Mouse (Mus musculus): ENCODE data around the gene Cd68. TPM values are rescaled to one million over a fixed set of nuclear protein-coding genes. Genes with fewer than 3 reads are reported as not detected.

The Cd68 gene
- polyA plus RNA-seq, 1 experiment from 2014 or later = 43.6 TPM

DNA sequence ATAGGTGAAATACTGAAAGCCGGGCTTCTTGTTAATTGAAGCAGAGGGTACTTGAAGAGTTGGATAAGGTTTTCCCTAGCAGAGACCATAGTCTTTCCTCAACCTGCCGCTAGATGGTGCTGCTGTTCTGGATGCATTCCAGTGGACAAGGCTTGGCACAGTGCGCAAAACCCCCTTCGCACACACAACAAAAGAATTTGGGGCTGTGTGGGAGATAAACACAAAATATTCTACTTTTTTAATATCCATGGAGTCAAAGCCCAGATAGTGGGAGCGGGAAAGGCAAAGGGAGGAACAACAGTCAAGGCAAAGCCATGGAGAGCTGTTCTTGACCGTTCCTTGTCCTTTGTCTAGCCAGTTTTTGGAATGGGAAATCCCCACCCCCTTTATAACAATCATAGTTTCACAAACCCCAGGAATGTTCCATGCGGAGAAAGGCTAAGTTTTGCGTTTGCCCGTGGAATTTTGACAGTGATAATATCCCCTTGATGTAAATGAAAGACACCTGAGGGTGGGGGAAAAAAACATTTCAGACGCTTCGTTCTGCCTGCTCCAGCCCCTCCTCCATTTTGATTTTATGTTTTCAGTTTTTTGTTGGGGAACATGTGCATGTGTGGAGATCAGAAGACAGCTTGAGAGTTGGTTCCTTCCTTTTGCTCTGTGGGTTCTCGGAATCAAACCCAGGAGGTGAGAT is 17.0 kb upstream of the Cd68 start:
- peak; percentile 25 for ATAC-seq
- H3K36me3 ChIP-seq (ENCODE audit: insufficient read depth, low read length) = no peaks in the 10 kb centered on the region
- TF ChIP-seq CTCF (IDR thresholded peaks at IDR 0.05) (peak; percentile 94), EP300 (IDR thresholded peaks at IDR 0.05) (peak; percentile 59)
- H3K27ac ChIP-seq (ENCODE audit: low read length) = peak overlapping the region; percentile 95
- DNase-seq (ENCODE audit: low spot score) = peak; percentile 96
- 0 out of 2 replicates have a peak overlapping the region, but pooled peaks have one; percentile 2 for H3K4me3 ChIP-seq (ENCODE audit: low read depth, low read length)
- peak overlapping the region; percentile 84 for H3K4me2 ChIP-seq (replicated peaks; ENCODE audit: low read depth, low read length)
- no peaks in the 10 kb centered on the region for H3K9me3 ChIP-seq (ENCODE audit: low read length)
- H3K27me3 ChIP-seq (replicated peaks; ENCODE audit: insufficient read depth, low read length) = no peaks in the 10 kb centered on the region
- 13% methylated on average over 12 of the region's 12 CpGs for WGBS
- H3K4me1 ChIP-seq (ENCODE audit: insufficient read depth, low read depth, low read length) = peaks cover 41% of the 10 kb centered on the region
- no peak overlapping the region; the same call in 1 of the 2 replicates for H3K9ac ChIP-seq (replicated peaks; ENCODE audit: low read depth)

DNA sequence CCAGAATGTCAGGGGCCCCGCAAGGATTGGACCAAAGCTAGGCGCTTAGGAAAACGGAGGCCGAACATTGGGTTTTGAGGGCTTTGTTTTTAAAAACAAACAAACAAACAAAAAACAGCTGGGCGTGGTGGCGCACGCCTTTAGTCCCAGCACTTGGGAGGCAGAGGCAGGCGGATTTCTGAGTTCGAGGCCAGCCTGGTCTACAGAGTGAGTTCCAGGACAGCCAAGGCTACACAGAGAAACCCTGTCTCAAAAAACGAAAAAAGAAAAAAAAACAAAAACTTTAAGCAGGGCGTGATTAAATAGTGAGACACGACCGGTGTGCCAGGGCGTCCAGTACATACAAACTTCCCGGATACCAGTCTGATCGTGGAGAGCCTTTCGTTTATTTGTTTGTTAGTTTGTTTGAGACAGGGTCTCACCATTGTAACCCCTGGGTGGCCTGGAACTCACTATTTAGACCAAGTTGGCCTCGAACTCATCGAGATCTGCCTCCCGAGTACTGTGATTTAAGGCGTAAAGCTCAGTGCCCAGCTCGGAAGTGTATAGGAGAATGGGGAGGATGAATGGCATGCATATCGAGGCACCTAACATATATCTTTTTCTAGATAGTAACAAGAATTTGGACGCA is 16.4 kb upstream of the Cd68 start:
- peaks cover 41% of the 10 kb centered on the region for H3K4me1 ChIP-seq (ENCODE audit: insufficient read depth, low read depth, low read length)
- H3K4me2 ChIP-seq (replicated peaks; ENCODE audit: low read depth, low read length) = peak overlapping the region; percentile 84
- 15% methylated on average over 24 of the region's 24 CpGs for WGBS
- no peaks in the 10 kb centered on the region for H3K36me3 ChIP-seq (ENCODE audit: insufficient read depth, low read length)
- TF ChIP-seq CTCF (IDR thresholded peaks at IDR 0.05) = no peak
- TF ChIP-seq EP300 (IDR thresholded peaks at IDR 0.05) = no peak
- ATAC-seq (no peak), DNase-seq (ENCODE audit: low spot score) (peak; percentile 15)
- H3K27me3 ChIP-seq (replicated peaks; ENCODE audit: insufficient read depth, low read length) = no peaks in the 10 kb centered on the region
- peak overlapping the region; percentile 95 for H3K27ac ChIP-seq (ENCODE audit: low read length)
- peak overlapping the region; percentile 83 for H3K4me3 ChIP-seq (ENCODE audit: low read depth, low read length)
- 0 out of 2 replicates have a peak overlapping the region, but pooled peaks have one; percentile 82 for H3K9ac ChIP-seq (replicated peaks; ENCODE audit: low read depth)
- H3K9me3 ChIP-seq (ENCODE audit: low read length) = no peaks in the 10 kb centered on the region

DNA sequence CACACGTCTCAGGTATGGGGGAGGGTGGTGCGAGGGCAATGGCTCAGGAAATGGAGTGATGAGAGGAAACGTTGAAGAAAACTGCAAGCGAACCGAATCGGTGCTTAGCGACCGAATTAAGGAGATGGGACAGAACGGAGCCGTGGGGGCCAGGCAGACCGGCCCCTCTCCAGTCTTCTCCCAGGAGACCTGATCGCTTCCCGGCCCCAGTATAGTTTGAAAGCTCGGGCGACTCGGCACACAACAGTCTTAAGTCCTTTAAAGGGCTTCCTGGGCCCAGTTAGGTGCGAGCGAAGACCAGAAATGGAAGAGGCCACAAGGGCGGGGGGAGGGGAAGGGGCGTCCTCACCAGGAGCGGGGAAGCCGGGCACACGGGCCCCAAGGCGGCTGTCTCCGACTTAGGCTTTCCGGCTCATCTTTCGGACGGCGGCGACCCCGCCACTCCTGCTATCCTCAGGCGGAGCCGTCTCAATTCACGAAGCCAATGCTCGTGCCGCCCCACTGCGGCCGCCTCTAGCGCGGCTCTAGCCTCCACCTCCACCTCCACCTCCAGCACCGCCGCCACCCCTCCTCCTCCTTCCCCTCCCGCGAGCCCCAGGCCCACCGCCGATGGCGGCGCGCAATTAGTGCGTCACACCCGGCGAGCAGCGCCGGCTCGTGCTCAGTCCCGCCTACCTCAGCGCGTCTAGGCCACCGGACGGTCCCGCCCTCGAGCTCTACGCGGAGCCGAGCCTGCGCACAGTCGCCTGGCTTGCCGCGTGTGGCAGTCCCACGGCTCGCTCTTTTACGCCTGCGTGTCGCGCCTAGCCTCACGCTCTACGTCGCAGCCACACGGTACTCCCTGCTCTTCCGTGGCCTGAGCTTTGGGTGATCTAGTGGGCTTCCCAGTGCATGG is 15.6 kb upstream of the Cd68 start, which contains the start of gene Senp3:
Gene Senp3, minus strand, starts transcription at position 771 of the 895 bp plus-strand sequence.
- H3K27me3 ChIP-seq (replicated peaks; ENCODE audit: insufficient read depth, low read length) = no peaks in the 10 kb centered on the region
- H3K9me3 ChIP-seq (ENCODE audit: low read length) = no peaks in the 10 kb centered on the region
- peak within 1 kb of the TSS; percentile 82 for H3K9ac ChIP-seq (replicated peaks; ENCODE audit: low read depth)
- peak within 1 kb of the TSS; percentile 83 for H3K4me3 ChIP-seq (ENCODE audit: low read depth, low read length)
- peak; percentile 99 for DNase-seq (ENCODE audit: low spot score)
- peak; percentile 1; the same call in 1 of the 2 replicates for TF ChIP-seq CTCF (IDR thresholded peaks at IDR 0.05)
- no peak for TF ChIP-seq EP300 (IDR thresholded peaks at IDR 0.05)
- peak; percentile 94 for ATAC-seq
- peaks cover 40% of the 10 kb centered on the region for H3K4me1 ChIP-seq (ENCODE audit: insufficient read depth, low read depth, low read length)
- H3K36me3 ChIP-seq (ENCODE audit: insufficient read depth, low read length) = 0 out of 2 replicates have a peak, but pooled peaks cover 6% of the 10 kb centered on the region
- under 1% methylated on average over 61 of the region's 80 CpGs for WGBS
- peak within 1 kb of the TSS; percentile 95 for H3K27ac ChIP-seq (ENCODE audit: low read length)
- H3K4me2 ChIP-seq (replicated peaks; ENCODE audit: low read depth, low read length) = peak within 1 kb of the TSS; percentile 84

DNA sequence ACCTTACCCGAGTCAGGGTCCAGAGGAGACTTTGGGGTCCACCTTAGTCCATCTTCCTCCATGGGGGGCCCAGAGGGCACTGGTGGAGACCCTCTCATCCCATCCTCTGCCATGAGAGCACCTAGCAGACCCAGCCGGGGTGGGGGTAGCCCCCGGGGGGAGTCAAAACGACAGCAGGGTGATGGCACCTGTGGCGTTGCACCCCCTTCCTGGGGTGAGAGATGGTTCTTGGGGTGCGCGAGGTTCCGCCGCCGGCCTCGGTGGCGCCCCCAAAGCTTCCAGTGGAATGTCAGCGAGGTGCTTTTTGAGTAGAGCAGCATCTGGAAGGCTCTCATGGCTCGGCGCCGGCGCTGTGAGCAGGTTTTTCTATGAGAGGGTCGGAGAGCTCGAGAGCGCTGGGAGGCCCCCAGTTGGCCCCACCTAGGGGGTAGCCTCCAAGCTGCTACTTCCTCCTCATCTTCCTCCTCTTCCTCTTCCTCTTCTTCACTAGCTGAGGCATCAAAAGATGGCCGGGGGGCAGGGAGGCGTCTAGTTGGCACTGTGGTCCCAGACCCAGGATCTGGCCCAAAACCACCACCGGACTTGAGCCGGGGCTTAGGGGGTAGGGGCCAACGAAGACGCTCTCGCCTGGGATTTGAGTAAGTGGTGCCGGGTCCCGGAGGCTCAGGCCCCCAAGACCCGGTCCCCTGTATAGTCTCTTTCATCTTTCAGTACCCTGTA is 14.3 kb upstream of the Cd68 start:
- no peaks in the 10 kb centered on the region for H3K9me3 ChIP-seq (ENCODE audit: low read length)
- DNase-seq (ENCODE audit: low spot score) (no peak), ATAC-seq (no peak)
- H3K4me2 ChIP-seq (replicated peaks; ENCODE audit: low read depth, low read length) = peak overlapping the region; percentile 84; the same call in 1 of the 2 replicates
- no peak overlapping the region for H3K27ac ChIP-seq (ENCODE audit: low read length)
- no peak overlapping the region for H3K9ac ChIP-seq (replicated peaks; ENCODE audit: low read depth)
- H3K36me3 ChIP-seq (ENCODE audit: insufficient read depth, low read length) = peaks cover 13% of the 10 kb centered on the region; the same call in 1 of the 2 replicates
- no peaks in the 10 kb centered on the region for H3K27me3 ChIP-seq (replicated peaks; ENCODE audit: insufficient read depth, low read length)
- H3K4me3 ChIP-seq (ENCODE audit: low read depth, low read length) = peak overlapping the region; percentile 83; the same call in 1 of the 2 replicates
- TF ChIP-seq CTCF (IDR thresholded peaks at IDR 0.05) (no peak), EP300 (IDR thresholded peaks at IDR 0.05) (no peak)
- H3K4me1 ChIP-seq (ENCODE audit: insufficient read depth, low read depth, low read length) = peaks cover 28% of the 10 kb centered on the region
- 87% methylated on average over 29 of the region's 30 CpGs for WGBS

DNA sequence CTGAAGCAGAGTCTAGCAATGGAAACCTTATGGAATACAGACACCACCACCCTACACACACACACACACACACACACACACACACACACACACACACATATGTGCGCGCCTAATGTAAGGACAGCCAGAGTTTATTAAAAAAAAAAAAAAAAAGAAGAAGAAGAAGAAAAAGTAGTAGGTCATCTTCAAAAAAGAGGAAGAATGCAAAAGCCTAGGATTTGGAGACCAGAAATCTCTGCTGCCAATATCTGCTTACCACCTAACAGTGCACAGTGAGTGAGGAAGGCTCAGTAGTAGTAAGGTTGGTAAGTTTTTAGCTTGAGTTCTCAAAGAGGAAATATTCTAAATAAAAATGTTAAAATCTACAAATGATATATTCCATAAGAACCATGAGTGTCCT is 13.2 kb upstream of the Cd68 start:
- DNase-seq (ENCODE audit: low spot score) = no peak
- H3K9ac ChIP-seq (replicated peaks; ENCODE audit: low read depth) = no peak overlapping the region
- no peak for ATAC-seq
- no peak for TF ChIP-seq EP300 (IDR thresholded peaks at IDR 0.05)
- no peak for TF ChIP-seq CTCF (IDR thresholded peaks at IDR 0.05)
- H3K27me3 ChIP-seq (replicated peaks; ENCODE audit: insufficient read depth, low read length) = no peaks in the 10 kb centered on the region
- WGBS = 96% methylated on average over 2 of the region's 2 CpGs
- peaks cover 23% of the 10 kb centered on the region; the same call in 1 of the 2 replicates for H3K36me3 ChIP-seq (ENCODE audit: insufficient read depth, low read length)
- no peaks in the 10 kb centered on the region for H3K9me3 ChIP-seq (ENCODE audit: low read length)
- H3K27ac ChIP-seq (ENCODE audit: low read length) = no peak overlapping the region
- peaks cover 16% of the 10 kb centered on the region for H3K4me1 ChIP-seq (ENCODE audit: insufficient read depth, low read depth, low read length)
- H3K4me2 ChIP-seq (replicated peaks; ENCODE audit: low read depth, low read length) = no peak overlapping the region
- no peak overlapping the region for H3K4me3 ChIP-seq (ENCODE audit: low read depth, low read length)
